Mouse (Mus musculus) liver, postnatal 0 days (tissue): ENCODE data around the gene Fosl2. TPM values are rescaled to one million over a fixed set of nuclear protein-coding genes. Genes with fewer than 3 reads are reported as not detected.

Source experiments
- ATAC-seq: fragments of 200-750 bp; cut with Nextera tagmentation; 2 replicates; pipeline ENCODE4 v1.8.0; 2017; ENCODE audit warnings: mild to moderate bottlenecking, moderate library complexity
- DNase-seq: peaks from one replicate; pipeline ENCODE4 v3.0.0-alpha.2; 2016
- H3K27ac ChIP-seq: fragments of 300-500 bp; sonication (generic); 2 replicates; pipeline ENCODE4 v1.5.1; 2014; ENCODE audit warnings: antibody characterized with exemption, moderate library complexity, mild to moderate bottlenecking, low read depth
- H3K27me3 ChIP-seq: fragments of 300-500 bp; sonication (generic); 2 replicates; pipeline ENCODE4 v1.6.1; 2014; ENCODE audit warnings: low read length, control low read depth, mixed read lengths; ENCODE audit not compliant: insufficient read depth
- H3K36me3 ChIP-seq: fragments of 300-500 bp; sonication (generic); replicated peaks from 2 replicates; pipeline ENCODE4 v1.6.1; 2014; ENCODE audit warnings: mild to moderate bottlenecking, control low read depth, low read length, moderate library complexity, mixed read lengths; ENCODE audit not compliant: insufficient read depth
- H3K4me1 ChIP-seq: fragments of 300-500 bp; sonication (generic); 2 replicates; pipeline ENCODE4 v1.6.1; 2014; ENCODE audit warnings: antibody characterized with exemption, mild to moderate bottlenecking, control low read depth; ENCODE audit not compliant: insufficient read depth
- H3K4me2 ChIP-seq: fragments of 300-500 bp; sonication (generic); 2 replicates; pipeline ENCODE4 v1.6.1; 2014; ENCODE audit warnings: low read depth, mild to moderate bottlenecking, low read length, moderate library complexity, mixed read lengths
- H3K4me3 ChIP-seq: fragments of 300-500 bp; sonication (generic); 2 replicates; pipeline ENCODE4 v1.5.1; 2014; ENCODE audit warnings: low read depth, low read length
- H3K9ac ChIP-seq: fragments of 300-500 bp; sonication (generic); replicated peaks from 2 replicates; pipeline ENCODE4 v1.6.1; 2014; ENCODE audit warnings: mild to moderate bottlenecking, moderate library complexity
- H3K9me3 ChIP-seq: fragments of 300-500 bp; sonication (generic); 2 replicates; pipeline ENCODE4 v1.6.1; 2016; ENCODE audit warnings: mild to moderate bottlenecking, control low read depth, low read length, mixed read lengths
- CTCF ChIP-seq: sonication (generic); IDR thresholded peaks from 2 replicates; pipeline ENCODE4 v1.5.1; 2016; ENCODE audit warnings: antibody characterized with exemption, low read depth
- EP300 ChIP-seq: IDR thresholded peaks from 2 replicates; pipeline ENCODE4 v1.6.1; 2016; ENCODE audit warnings: antibody characterized with exemption, low read depth, mild to moderate bottlenecking
- WGBS: fragments of 180-500 bp; shearing (Covaris S2); extraction: QIAGEN DNeasy Blood & Tissue Kit; methylation state at CpG from one replicate; pipeline ENCODE4 v1.1.7; 2014; ENCODE audit not compliant: insufficient replicate concordance; 5-methylcytosine and 5-hydroxymethylcytosine counted together
- polyA plus RNA-seq: library from polyadenylated mRNA; unstranded; fragments of >200 nt; fragmentation: Nextera tagmentation; extraction: Ambion mirVana; gene quantifications from 2 replicates; pipeline ENCODE4 v1.2.1, GENCODE M21; 2015

Gene Fosl2
- polyA plus RNA-seq, 1 experiment from 2014 or later, result 0.92 TPM

- H3K36me3 ChIP-seq, result no peaks in the 10 kb centered on the region
- no peak overlapping the region for H3K9ac ChIP-seq
- H3K27ac ChIP-seq, result peak overlapping the region; percentile 66
- no peak overlapping the region for H3K4me3 ChIP-seq
- DNase-seq (peak; percentile 33), ATAC-seq (no peak)
- TF ChIP-seq EP300, result no peak
- no peak for TF ChIP-seq CTCF
- peak overlapping the region; percentile 15; the same call in 1 of the 2 replicates for H3K4me2 ChIP-seq
- H3K9me3 ChIP-seq, result no peaks in the 10 kb centered on the region
- no peaks in the 10 kb centered on the region for H3K27me3 ChIP-seq
- 35% methylated on average over 7 of the region's 7 CpGs for WGBS
- H3K4me1 ChIP-seq, result peaks cover 12% of the 10 kb centered on the region
Observed at GRCm38 (mm10) chr5:32112206-32112916, 23.2 kb upstream of the Fosl2 start.

- Histone ChIP-seq H3K27me3 (no peaks in the 10 kb centered on the region), H3K36me3 (no peaks in the 10 kb centered on the region), H3K9me3 (no peaks in the 10 kb centered on the region), H3K4me3 (no peak overlapping the region), H3K9ac (no peak overlapping the region), H3K4me1 (peaks cover 4% of the 10 kb centered on the region; the same call in 1 of the 2 replicates), H3K4me2 (no peak overlapping the region), H3K27ac (no peak overlapping the region)
- no peak for TF ChIP-seq EP300
- DNase-seq (no peak), ATAC-seq (no peak)
- WGBS, result 60% methylated on average over 11 of the region's 11 CpGs
Observed at GRCm38 (mm10) chr5:32120901-32121376, 14.7 kb upstream of the Fosl2 start.

DNA sequence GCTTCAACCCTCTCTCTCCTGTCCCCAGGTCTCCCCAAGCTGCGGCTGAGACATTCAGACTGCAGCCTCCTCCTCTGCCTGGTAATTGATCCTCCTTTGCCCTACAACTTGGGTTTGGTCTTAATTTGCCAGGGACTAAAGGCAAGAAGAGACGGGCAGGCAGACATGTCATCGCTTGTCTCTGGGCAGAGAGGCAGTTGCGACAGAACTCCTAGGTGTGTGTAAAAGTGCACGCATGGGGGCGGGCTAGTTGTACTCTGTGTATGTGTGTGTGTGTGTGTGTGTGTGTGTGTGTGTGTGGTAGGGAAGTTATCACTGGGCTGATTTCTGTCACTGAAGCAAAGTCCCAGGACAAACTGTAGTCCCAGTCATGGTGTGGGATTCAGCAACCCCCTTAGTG is 13.7 kb upstream of the Fosl2 start:
- Histone ChIP-seq H3K9me3 (no peaks in the 10 kb centered on the region), H3K4me3 (no peak overlapping the region), H3K27me3 (no peaks in the 10 kb centered on the region), H3K9ac (no peak overlapping the region; the same call in 1 of the 2 replicates), H3K36me3 (no peaks in the 10 kb centered on the region), H3K4me1 (peaks cover 4% of the 10 kb centered on the region; the same call in 1 of the 2 replicates), H3K4me2 (peak overlapping the region; percentile 19; the same call in 1 of the 2 replicates), H3K27ac (peak overlapping the region; percentile 75)
- 36% methylated on average over 6 of the region's 6 CpGs for whole genome bisulfite sequencing
- no peak for TF ChIP-seq EP300
- 0 out of 2 replicates have a peak, but pooled peaks have one; percentile 7 for TF ChIP-seq CTCF
- ATAC-seq (peak; percentile 81), DNase-seq (peak; percentile 58)

GRCm38 (mm10) chr5:32122363-32122762 is 13.2 kb upstream of the Fosl2 start:
- H3K27ac ChIP-seq, result peak overlapping the region; percentile 75
- no peaks in the 10 kb centered on the region for H3K36me3 ChIP-seq
- WGBS, result 33% methylated on average over 5 of the region's 5 CpGs
- no peak overlapping the region for H3K9ac ChIP-seq
- no peak overlapping the region for H3K4me3 ChIP-seq
- DNase-seq (no peak), ATAC-seq (peak; percentile 56)
- peaks cover 4% of the 10 kb centered on the region; the same call in 1 of the 2 replicates for H3K4me1 ChIP-seq
- H3K27me3 ChIP-seq, result no peaks in the 10 kb centered on the region
- TF ChIP-seq CTCF (no peak), EP300 (no peak)
- peak overlapping the region; percentile 38 for H3K4me2 ChIP-seq
- H3K9me3 ChIP-seq, result no peaks in the 10 kb centered on the region

GRCm38 (mm10) chr5:32124957-32125356 is 10.6 kb upstream of the Fosl2 start:
- Histone ChIP-seq H3K9me3 (no peaks in the 10 kb centered on the region), H3K27ac (no peak overlapping the region)

GRCm38 (mm10) chr5:32127226-32127625 is 8.4 kb upstream of the Fosl2 start:
- Histone ChIP-seq H3K27me3 (peaks cover 21% of the 10 kb centered on the region), H3K9ac (no peak overlapping the region), H3K36me3 (no peaks in the 10 kb centered on the region), H3K4me2 (no peak overlapping the region), H3K4me1 (no peaks in the 10 kb centered on the region), H3K9me3 (no peaks in the 10 kb centered on the region), H3K4me3 (no peak overlapping the region), H3K27ac (no peak overlapping the region)
- ATAC-seq, result no peak
- no peak for TF ChIP-seq CTCF
- TF ChIP-seq EP300, result no peak
- 65% methylated on average over 3 of the region's 3 CpGs for WGBS
- DNase-seq, result no peak

More at GRCm38 (mm10) chr5:32124957-32125356, 10.6 kb upstream of the Fosl2 start:
- Histone ChIP-seq H3K4me3 (no peak overlapping the region), H3K36me3 (no peaks in the 10 kb centered on the region), H3K4me1 (peaks cover 4% of the 10 kb centered on the region; the same call in 1 of the 2 replicates), H3K9ac (no peak overlapping the region), H3K27me3 (0 out of 2 replicates have a peak, but pooled peaks cover 1% of the 10 kb centered on the region), H3K4me2 (no peak overlapping the region)
- no peak for DNase-seq
- no peak for ATAC-seq
- TF ChIP-seq CTCF (no peak), EP300 (no peak)
- WGBS, result 83% methylated on average over 6 of the region's 6 CpGs
